Mouse (Mus musculus) cortical plate, adult 2 months (tissue): ENCODE data around the gene Higd2a. TPM values are rescaled to one million over a fixed set of nuclear protein-coding genes. Genes with fewer than 3 reads are reported as not detected.
A peak's percentile ranks its signal among the peaks of the same experiment; 100 is the strongest.

Experiments
- H3K27ac ChIP-seq: fragments of 200-500 bp; 2 replicates; pipeline ENCODE4 v1.5.1; 2012; ENCODE audit warnings: low read length, control low read depth, inconsistent platforms; ENCODE audit not compliant: insufficient read depth
- H3K4me1 ChIP-seq: fragments of 200-500 bp; 2 replicates; pipeline ENCODE4 v1.6.1; 2011; ENCODE audit warnings: low read length; ENCODE audit not compliant: control insufficient read depth, insufficient read depth
- H3K4me3 ChIP-seq: fragments of 200-500 bp; 2 replicates; pipeline ENCODE4 v1.5.1; 2011; ENCODE audit warnings: mild to moderate bottlenecking, low read length, control low read depth; ENCODE audit not compliant: insufficient read depth
- CTCF ChIP-seq: fragments of 200-500 bp; IDR thresholded peaks from 2 replicates; pipeline ENCODE4 v1.5.1; 2011; ENCODE audit warnings: mild to moderate bottlenecking, control low read depth, low read length; ENCODE audit not compliant: insufficient read depth; ENCODE audit errors: extremely low read depth
- POLR2A ChIP-seq: fragments of 200-500 bp; IDR thresholded peaks from 2 replicates; pipeline ENCODE4 v1.6.1; 2011; ENCODE audit warnings: mild to moderate bottlenecking, low read length, control low read depth; ENCODE audit not compliant: insufficient read depth; ENCODE audit errors: extremely low read depth
- polyA plus RNA-seq: library from polyadenylated mRNA; depleted of rRNA; stranded (reverse); fragments of >200 nt; gene quantifications from 2 replicates; pipeline ENCODE4 v1.2.3, GENCODE M21; 2012; rRNA removed

Higd2a gene
- 238 and 245 TPM in 2 replicates for polyA plus RNA-seq

DNA sequence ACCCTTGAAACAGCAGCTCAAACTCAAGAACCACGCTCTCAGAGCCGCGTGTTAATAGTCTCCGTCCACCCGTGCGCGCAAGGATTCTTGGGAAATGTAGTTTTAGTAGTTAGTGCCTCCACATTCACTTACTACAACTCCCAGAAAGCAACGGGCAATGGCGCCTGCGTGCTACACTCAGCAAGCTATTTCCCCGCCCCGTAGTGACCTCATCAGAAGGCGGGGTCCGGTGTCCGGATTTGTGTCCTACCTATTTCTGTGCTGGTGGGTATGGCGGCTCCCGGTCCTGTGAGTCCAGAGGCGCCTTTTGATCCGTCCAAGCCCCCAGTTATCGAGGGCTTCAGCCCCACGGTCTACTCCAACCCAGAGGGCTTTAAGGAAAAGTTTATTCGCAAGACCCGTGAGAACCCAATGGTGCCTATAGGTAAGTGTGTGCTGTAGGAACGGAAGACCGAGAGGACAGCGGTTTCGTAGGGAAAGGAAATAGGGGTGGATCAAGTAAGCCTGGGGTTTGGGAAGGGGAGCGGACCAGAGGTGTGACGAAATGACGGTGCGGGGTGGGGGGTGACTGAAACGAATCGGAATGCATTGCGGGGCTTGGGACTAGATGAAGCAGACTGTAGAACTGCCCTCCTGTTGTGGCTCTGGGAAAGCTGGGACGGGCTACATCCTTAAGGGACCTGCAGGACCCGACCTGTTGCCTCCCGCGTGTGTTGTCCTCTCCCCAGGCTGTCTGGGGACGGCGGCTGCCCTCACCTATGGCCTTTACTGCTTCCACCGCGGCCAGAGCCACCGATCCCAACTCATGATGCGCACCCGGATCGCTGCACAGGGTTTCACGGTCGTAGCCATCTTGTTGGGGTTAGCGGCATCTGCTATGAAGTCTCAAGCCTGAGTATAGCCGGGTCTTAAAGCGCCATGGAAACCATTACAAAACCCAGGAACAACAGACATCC lies at the start of gene Higd2a, which contains the start of gene Nop16:
Gene Higd2a, plus strand, starts transcription at position 212 of the 956 bp plus-strand sequence.
Gene Nop16, minus strand, starts transcription at position 95 of the 956 bp plus-strand sequence.
- Histone ChIP-seq H3K27ac (peak within 1 kb of the TSS; percentile 74), H3K4me1 (peaks cover 5% of the 10 kb centered on the region; the same call in 1 of the 2 replicates), H3K4me3 (peak within 1 kb of the TSS; percentile 49)
- no peak for TF ChIP-seq CTCF
- TF ChIP-seq POLR2A = peak; percentile 88

DNA sequence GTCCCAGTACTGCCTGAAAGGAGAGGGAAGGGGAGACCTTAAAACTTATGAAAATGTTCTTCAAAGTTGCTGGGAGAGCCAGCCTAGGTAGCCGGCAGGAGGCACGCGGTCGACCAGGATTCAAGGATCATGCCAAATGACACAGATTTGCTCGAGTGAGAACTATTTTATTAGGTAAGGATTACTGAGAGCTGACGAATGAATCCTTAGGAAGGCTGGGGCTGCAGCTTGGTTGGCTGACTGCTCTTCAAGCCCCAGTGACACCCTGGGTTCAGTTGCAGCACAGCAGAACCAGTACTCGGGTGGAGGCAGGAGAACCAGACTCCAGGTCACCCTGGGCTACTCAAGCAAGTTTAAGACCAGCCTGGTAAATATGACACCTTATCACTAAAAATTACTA lies 42.0 kb upstream of the Higd2a start:
- no peak overlapping the region for H3K27ac ChIP-seq
- H3K4me1 ChIP-seq = no peaks in the 10 kb centered on the region
- no peak for TF ChIP-seq POLR2A
- TF ChIP-seq CTCF = no peak
- H3K4me3 ChIP-seq = no peak overlapping the region

DNA sequence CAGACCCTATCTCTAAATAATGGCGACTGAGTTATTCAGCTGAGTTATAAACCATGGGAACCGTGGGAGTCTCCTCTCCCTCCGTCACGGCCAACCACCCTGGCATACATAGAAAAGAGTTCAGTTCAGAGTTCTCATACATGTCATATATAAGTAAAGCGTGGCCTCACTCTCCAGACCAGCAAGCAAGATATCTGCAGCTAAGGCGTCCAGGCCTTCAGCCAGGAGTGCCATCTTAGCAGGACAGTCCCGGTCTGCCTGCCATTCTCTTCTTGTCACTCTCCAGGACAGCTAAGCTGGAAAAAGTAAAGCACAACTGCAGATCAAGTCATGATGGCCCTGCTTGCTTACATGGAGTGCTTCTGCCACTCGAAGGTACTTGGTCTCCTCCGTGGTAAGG lies 33.8 kb upstream of the Higd2a start:
- Histone ChIP-seq H3K4me3 (no peak overlapping the region), H3K27ac (no peak overlapping the region), H3K4me1 (peaks cover 5% of the 10 kb centered on the region)
- TF ChIP-seq CTCF (no peak), POLR2A (no peak)

DNA sequence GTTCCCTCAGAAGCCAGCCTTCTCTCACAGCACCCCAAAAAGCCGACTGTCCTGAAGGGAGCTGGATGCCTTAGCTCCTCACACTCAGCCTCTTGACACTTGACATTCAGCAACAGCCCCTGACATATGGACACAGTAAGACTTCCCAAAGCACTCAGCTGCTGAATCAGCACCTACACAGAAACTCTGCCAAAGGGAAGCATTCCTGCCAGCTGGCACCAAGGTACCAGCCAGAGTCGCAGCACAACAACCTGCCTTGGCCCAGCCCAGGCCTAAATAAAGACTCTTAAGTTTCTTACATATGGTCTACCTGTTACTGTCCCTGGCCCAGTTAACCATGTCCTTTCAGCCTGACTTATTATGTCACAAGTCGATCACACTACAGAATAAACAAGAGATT lies 33.2 kb upstream of the Higd2a start:
- H3K27ac ChIP-seq = no peak overlapping the region
- peaks cover 5% of the 10 kb centered on the region for H3K4me1 ChIP-seq
- H3K4me3 ChIP-seq = no peak overlapping the region
- TF ChIP-seq POLR2A = no peak
- TF ChIP-seq CTCF = no peak

DNA sequence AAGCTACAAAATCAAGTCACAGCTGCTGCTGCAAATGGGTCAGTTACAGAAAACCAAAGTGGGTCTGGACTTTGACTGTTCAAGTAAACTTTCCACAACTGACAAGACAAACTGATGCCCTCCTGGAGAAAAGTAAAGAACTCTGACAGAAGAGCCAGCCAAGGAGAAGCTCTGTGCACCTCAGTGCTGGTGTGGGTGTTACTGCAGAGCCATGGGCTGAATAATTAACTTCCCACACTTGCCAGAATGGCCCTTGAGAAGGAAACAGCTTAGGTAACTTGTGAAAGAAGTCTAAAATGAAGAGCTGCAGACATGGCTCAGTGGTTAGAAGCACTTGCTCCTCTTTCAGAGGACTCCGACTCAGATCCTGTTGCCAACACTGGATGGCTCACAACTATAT lies 32.4 kb upstream of the Higd2a start:
- TF ChIP-seq POLR2A (no peak), CTCF (no peak)

DNA sequence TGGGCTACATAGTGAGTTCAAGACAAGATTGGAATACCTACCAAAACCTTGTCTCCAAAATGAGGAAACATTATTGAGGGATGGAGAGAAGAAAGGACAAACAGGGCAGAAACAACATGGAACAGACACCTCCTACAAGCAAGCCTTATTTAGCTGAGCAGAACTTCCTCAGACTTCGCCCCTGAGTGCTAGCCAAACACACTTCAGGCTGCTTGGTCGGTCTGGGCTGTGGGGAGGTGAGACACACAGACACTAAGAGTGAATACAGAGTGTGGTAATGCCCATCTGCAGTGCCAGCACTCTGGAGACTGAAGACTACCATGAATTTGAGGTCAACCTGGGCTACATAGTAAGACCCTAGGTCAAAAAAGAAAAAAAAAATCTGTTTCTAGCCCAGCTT lies 30.4 kb upstream of the Higd2a start:
- TF ChIP-seq CTCF (no peak), POLR2A (no peak)
- Histone ChIP-seq H3K4me3 (no peak overlapping the region), H3K27ac (no peak overlapping the region), H3K4me1 (peaks cover 10% of the 10 kb centered on the region)

More for the DNA sequence above, 32.4 kb upstream of the Higd2a start:
- Histone ChIP-seq H3K4me1 (peaks cover 8% of the 10 kb centered on the region), H3K4me3 (no peak overlapping the region), H3K27ac (no peak overlapping the region)

DNA sequence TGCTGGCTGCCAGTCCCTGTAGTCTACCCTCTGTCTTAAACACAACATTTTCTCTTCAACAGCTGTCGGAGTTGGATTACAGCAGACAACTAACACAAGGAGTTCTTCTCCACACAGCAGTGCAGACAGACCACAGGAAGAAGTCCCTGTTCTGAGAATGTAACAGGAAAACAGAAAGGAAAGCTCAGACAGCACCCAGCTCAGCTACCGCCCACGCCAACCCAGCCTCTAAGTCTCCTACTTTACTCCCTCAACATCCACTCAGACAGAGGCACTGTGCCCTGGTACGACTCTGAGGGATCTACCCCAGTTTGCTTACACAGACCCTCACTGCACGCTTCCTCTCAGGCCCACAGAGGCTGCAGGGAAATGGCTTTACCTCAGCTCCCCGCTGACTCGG lies 29.4 kb upstream of the Higd2a start:
- Histone ChIP-seq H3K27ac (no peak overlapping the region), H3K4me1 (peaks cover 10% of the 10 kb centered on the region), H3K4me3 (no peak overlapping the region)
- TF ChIP-seq POLR2A (no peak), CTCF (no peak)

DNA sequence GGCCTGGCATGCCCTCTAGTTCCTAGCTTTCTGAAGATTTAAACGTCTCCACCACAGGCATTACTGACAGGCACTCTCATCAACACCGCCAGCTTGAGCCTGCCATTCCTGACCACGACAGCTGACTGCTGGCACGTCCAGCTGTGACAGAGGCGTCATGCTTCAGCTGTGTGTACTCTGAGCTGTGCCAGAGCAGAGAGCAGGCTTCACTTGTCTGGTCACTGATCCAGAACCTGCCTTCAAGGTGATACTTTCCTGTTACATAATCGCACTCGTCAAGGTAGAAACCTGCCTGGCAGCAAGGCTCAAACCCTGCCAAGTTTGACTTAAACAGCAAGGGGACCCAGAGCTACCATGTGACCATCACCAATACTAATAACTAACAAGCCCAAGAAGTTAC lies 27.4 kb upstream of the Higd2a start:
- no peak for TF ChIP-seq POLR2A
- H3K27ac ChIP-seq = no peak overlapping the region
- H3K4me1 ChIP-seq = peaks cover 8% of the 10 kb centered on the region
- no peak overlapping the region for H3K4me3 ChIP-seq

DNA sequence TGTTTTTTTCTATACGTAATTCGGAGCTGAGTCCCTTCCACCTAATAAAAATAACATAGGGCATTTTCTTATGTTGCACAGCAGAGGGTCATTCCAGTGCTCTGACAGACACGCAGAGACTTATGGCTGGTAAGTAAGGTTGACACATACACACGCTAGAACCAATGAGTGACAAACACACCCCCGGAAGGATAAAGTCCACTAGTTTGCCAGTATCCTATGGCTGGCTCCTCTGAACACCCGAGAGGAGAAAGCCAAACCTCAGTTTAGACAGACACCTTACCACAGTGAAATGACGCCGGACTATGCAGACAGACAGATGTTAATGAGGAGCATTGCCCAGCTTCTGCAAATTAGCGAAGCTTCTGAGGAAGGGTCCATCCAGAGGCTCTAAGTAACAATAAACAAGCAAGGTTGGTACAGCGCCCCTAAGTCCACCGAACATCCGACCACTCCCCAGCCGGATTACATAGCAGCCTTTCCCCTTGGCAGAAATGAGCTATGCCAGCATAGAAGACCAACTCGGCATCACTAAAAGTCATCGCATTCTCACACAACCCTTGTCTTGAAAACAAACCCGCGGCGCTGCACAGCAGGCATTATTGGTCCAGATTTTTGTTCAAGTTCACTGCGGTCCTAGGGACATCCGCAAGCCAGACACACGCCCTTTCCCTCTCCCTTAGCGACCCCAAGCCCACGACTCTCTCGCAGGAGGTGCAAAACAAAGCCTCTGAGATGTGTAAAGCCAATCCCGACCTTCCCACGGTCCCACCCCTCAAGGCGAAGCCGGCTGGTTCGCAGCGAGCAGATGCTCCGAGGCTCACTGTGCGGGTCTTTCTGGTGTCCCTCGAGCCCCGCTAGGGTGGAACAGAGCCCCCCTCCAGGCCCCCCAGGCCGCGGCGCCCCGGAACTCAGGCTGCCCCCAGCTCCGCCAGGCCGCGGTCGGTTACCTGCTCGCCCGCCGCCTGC lies 25.5 kb upstream of the Higd2a start:
- H3K27ac ChIP-seq = no peak overlapping the region

DNA sequence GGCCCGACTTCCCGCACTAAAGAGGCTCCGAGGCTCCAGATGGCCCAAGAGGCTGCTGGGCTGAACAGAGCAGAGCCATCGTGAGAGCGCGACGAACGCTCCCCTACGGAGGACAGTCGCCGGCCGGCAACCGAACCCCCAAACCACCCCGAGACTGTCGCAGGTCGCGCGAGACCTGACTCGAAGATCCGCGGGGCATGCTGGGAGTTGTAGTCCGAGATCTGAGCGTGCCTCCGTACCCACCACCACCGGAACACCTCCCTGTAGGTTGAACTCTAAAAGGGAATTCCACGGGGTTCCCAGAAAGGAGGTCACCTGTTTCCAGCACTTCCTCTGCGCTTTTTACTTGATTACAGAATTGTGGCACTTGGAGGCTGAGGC lies 24.8 kb upstream of the Higd2a start, which contains the start of gene 4833439L19Rik:
Gene 4833439L19Rik, minus strand, starts transcription at position 235 of the 381 bp plus-strand sequence.
- TF ChIP-seq POLR2A (peak; percentile 93), CTCF (no peak)
- Histone ChIP-seq H3K4me3 (peak within 1 kb of the TSS; percentile 85), H3K27ac (no peak within 1 kb of the TSS), H3K4me1 (peaks cover 7% of the 10 kb centered on the region)

More for the DNA sequence above, 25.5 kb upstream of the Higd2a start:
- Histone ChIP-seq H3K4me1 (peaks cover 8% of the 10 kb centered on the region), H3K4me3 (peak overlapping the region; percentile 85)
- TF ChIP-seq POLR2A = no peak
- TF ChIP-seq CTCF = no peak
